Mouse (Mus musculus) cerebellum, adult 2 months (tissue): ENCODE measurements at regions not wholly inside any gene's neighbourhood (a gene's known extent, or its start where the extent isn't known, plus 50 kb on each side); places are given as distances from the start of the nearest gene placed in this dataset.

ENCODE experiments used
- CTCF ChIP-seq: fragments of 200-500 bp; IDR thresholded peaks from 2 replicates; pipeline ENCODE4 v1.5.1; 2011; ENCODE audit warnings: low read depth, mild to moderate bottlenecking, control low read depth, low read length, moderate library complexity, borderline replicate concordance; ENCODE audit not compliant: insufficient read depth
- POLR2A ChIP-seq: fragments of 200-500 bp; IDR thresholded peaks from 2 replicates; pipeline ENCODE4 v1.6.1; 2011; ENCODE audit warnings: low read length, control low read depth, borderline replicate concordance; ENCODE audit not compliant: insufficient read depth

GRCm38 (mm10) chr4:90797472-90797871 lies 578.9 kb downstream of the Zfp352 start:
- TF ChIP-seq POLR2A (no peak), CTCF (no peak)
